Mouse (Mus musculus): Measurements from ENCODE around the gene Filip1l. TPM values are rescaled to one million over a fixed set of nuclear protein-coding genes. Genes with fewer than 3 reads are reported as not detected.

Gene Filip1l
- polyA plus RNA-seq, 1 experiment from 2014 or later, result 38.2 TPM

DNA sequence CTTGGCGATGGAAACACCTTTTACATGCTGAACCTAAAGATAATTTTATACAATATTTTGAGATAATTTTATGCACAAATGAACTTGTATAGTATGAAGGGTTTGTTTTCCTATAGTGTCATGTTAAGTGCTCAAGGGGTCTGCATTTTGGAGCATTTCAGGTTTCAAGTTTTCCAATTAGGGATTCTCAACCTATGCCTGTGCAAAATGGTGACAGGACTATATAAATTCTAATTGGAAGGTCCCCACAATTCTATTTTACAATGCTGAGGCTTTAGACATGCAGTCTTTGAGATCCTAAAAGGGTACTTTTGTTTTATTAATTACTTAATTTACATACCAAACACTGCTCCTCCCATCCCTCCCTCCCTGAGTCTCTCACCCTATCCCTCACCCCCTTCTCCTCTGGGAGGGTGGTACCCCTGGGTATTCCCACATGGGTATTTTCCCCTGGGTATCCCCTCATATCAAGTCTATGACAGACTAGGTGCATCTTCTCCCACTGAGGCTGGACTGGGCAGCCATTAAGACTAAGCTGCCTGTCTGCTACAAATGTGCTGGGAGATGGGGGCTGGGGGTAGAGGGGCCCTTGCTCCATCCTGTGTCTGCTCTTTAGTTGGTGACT is 223.0 kb downstream of the Filip1l start:
- H3K4me1 ChIP-seq (replicated peaks; ENCODE audit: control insufficient read depth, insufficient read depth, low read length), result no peaks in the 10 kb centered on the region
- no peak overlapping the region for H3K27ac ChIP-seq (ENCODE audit: low read depth)
- DNase-seq (ENCODE audit: low spot score) (no peak), ATAC-seq (replicated peaks; ENCODE audit: low FRiP score, low TSS enrichment, low read depth) (no peak)
- WGBS, result 91% methylated on average over 1 of the region's 1 CpGs
- no peak overlapping the region for H3K9ac ChIP-seq (ENCODE audit: low read length)
- no peaks in the 10 kb centered on the region for H3K9me3 ChIP-seq (ENCODE audit: control insufficient read depth, low read length)
- no peak overlapping the region for H3K4me3 ChIP-seq (ENCODE audit: low read depth, low read length)
- H3K27me3 ChIP-seq (replicated peaks; ENCODE audit: control insufficient read depth, insufficient read depth, low read length), result no peaks in the 10 kb centered on the region
- no peak overlapping the region for H3K4me2 ChIP-seq (ENCODE audit: low read length)
- H3K36me3 ChIP-seq (ENCODE audit: control insufficient read depth, insufficient read depth, low read length), result peaks cover 32% of the 10 kb centered on the region

- 82% methylated on average over 1 of the region's 1 CpGs for WGBS
- DNase-seq (ENCODE audit: low spot score) (no peak), ATAC-seq (replicated peaks; ENCODE audit: low FRiP score, low TSS enrichment, low read depth) (no peak)
- peaks cover 16% of the 10 kb centered on the region for H3K36me3 ChIP-seq (ENCODE audit: control insufficient read depth, insufficient read depth, low read length)
- H3K4me3 ChIP-seq (ENCODE audit: low read depth, low read length), result no peak overlapping the region
- H3K27me3 ChIP-seq (replicated peaks; ENCODE audit: control insufficient read depth, insufficient read depth, low read length), result no peaks in the 10 kb centered on the region
- no peaks in the 10 kb centered on the region for H3K9me3 ChIP-seq (ENCODE audit: control insufficient read depth, low read length)
- no peaks in the 10 kb centered on the region for H3K4me1 ChIP-seq (replicated peaks; ENCODE audit: control insufficient read depth, insufficient read depth, low read length)
- no peak overlapping the region for H3K4me2 ChIP-seq (ENCODE audit: low read length)
- H3K9ac ChIP-seq (ENCODE audit: low read length), result no peak overlapping the region
- no peak overlapping the region for H3K27ac ChIP-seq (ENCODE audit: low read depth)
Observed at GRCm38 (mm10) chr16:57577519-57577918, 224.6 kb downstream of the Filip1l start.

GRCm38 (mm10) chr16:57580041-57580440 is 227.1 kb downstream of the Filip1l start:
- DNase-seq (ENCODE audit: low spot score), result no peak
- Histone ChIP-seq H3K4me1 (replicated peaks; ENCODE audit: control insufficient read depth, insufficient read depth, low read length) (no peaks in the 10 kb centered on the region), H3K36me3 (ENCODE audit: control insufficient read depth, insufficient read depth, low read length) (peaks cover 6% of the 10 kb centered on the region; the same call in 1 of the 2 replicates), H3K4me3 (ENCODE audit: low read depth, low read length) (no peak overlapping the region), H3K27ac (ENCODE audit: low read depth) (no peak overlapping the region), H3K4me2 (ENCODE audit: low read length) (no peak overlapping the region), H3K27me3 (replicated peaks; ENCODE audit: control insufficient read depth, insufficient read depth, low read length) (no peaks in the 10 kb centered on the region), H3K9me3 (ENCODE audit: control insufficient read depth, low read length) (no peaks in the 10 kb centered on the region), H3K9ac (ENCODE audit: low read length) (no peak overlapping the region)
- 66% methylated on average over 7 of the region's 7 CpGs for WGBS
- ATAC-seq (replicated peaks; ENCODE audit: low FRiP score, low TSS enrichment, low read depth), result no peak

DNA sequence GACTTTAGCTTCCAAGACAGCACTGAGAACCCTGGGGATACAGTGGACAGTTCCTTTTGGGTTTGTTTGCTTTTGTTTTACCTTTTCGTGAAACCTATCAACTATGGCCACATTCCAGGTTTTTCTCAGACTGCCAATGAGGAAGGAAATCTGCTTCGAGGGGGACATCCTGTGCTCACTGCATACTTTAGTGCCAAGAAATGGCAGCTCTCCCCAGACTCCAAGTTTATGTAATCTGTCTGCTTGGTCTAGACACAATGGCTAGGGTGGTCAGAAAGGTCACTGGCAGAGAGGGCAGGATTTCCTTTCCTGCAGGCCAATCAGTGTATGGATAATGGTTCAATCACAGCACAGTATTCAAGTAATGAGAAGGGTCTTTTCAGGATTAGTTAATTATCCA is 229.1 kb downstream of the Filip1l start:
- no peak overlapping the region for H3K4me3 ChIP-seq (ENCODE audit: low read depth, low read length)
- H3K9me3 ChIP-seq (ENCODE audit: control insufficient read depth, low read length), result no peaks in the 10 kb centered on the region
- H3K27ac ChIP-seq (ENCODE audit: low read depth), result no peak overlapping the region
- no peak overlapping the region for H3K4me2 ChIP-seq (ENCODE audit: low read length)
- no peak overlapping the region for H3K9ac ChIP-seq (ENCODE audit: low read length)
- no peaks in the 10 kb centered on the region for H3K4me1 ChIP-seq (replicated peaks; ENCODE audit: control insufficient read depth, insufficient read depth, low read length)
- H3K27me3 ChIP-seq (replicated peaks; ENCODE audit: control insufficient read depth, insufficient read depth, low read length), result no peaks in the 10 kb centered on the region
- 74% methylated on average over 2 of the region's 2 CpGs for WGBS
- DNase-seq (ENCODE audit: low spot score), result no peak
- no peaks in the 10 kb centered on the region; the same call in 1 of the 2 replicates for H3K36me3 ChIP-seq (ENCODE audit: control insufficient read depth, insufficient read depth, low read length)
- ATAC-seq (replicated peaks; ENCODE audit: low FRiP score, low TSS enrichment, low read depth), result no peak

- H3K4me2 ChIP-seq (ENCODE audit: low read length), result no peak overlapping the region
- H3K9ac ChIP-seq (ENCODE audit: low read length), result no peak overlapping the region
- no peak overlapping the region for H3K27ac ChIP-seq (ENCODE audit: low read depth)
- H3K4me3 ChIP-seq (ENCODE audit: low read depth, low read length), result no peak overlapping the region
- no peaks in the 10 kb centered on the region for H3K9me3 ChIP-seq (ENCODE audit: control insufficient read depth, low read length)
- no peaks in the 10 kb centered on the region for H3K27me3 ChIP-seq (replicated peaks; ENCODE audit: control insufficient read depth, insufficient read depth, low read length)
- H3K4me1 ChIP-seq (replicated peaks; ENCODE audit: control insufficient read depth, insufficient read depth, low read length), result no peaks in the 10 kb centered on the region
- 44% methylated on average over 3 of the region's 3 CpGs for WGBS
- H3K36me3 ChIP-seq (ENCODE audit: control insufficient read depth, insufficient read depth, low read length), result no peaks in the 10 kb centered on the region
- no peak for DNase-seq (ENCODE audit: low spot score)
- ATAC-seq (replicated peaks; ENCODE audit: low FRiP score, low TSS enrichment, low read depth), result no peak
Observed at GRCm38 (mm10) chr16:57585201-57585600, 232.3 kb downstream of the Filip1l start.

DNA sequence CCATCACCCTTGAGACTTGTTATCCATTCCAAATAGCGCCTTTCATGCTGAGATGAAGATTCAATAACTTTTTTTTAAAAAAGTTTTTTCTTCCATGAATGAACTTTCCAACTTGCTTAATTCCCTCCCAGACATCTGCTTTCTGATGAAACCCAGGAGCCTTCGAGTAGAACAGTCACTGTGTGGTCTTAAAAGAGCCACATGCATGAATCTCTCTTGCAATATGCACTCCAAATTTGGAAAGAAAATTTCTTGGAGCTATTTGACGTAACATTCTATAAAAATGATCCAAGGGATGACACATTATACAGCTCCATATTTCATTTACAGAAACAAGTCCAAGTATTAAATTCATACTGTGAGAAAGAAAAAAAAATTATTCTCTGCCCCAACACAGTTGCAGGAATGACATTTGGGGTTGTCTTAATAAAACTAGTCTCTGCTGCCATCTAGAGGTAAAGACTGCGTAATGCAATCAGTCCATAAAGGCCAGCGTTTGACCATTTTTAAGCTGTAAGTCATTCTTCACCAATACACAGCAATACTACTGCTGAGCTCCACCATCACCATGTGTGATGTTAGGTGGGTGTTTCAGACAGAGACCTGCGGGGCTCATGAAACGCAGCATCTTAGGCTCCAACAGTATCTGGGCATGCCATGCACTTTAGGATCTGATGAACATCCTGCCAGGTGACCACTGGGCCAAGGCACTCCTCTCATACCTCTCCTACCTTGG is 240.7 kb downstream of the Filip1l start:
- DNase-seq (ENCODE audit: low spot score), result peak; percentile 58
- peaks cover 4% of the 10 kb centered on the region; the same call in 1 of the 2 replicates for H3K4me1 ChIP-seq (replicated peaks; ENCODE audit: control insufficient read depth, insufficient read depth, low read length)
- H3K4me2 ChIP-seq (ENCODE audit: low read length), result no peak overlapping the region
- H3K4me3 ChIP-seq (ENCODE audit: low read depth, low read length), result no peak overlapping the region
- H3K27ac ChIP-seq (ENCODE audit: low read depth), result no peak overlapping the region
- H3K36me3 ChIP-seq (ENCODE audit: control insufficient read depth, insufficient read depth, low read length), result no peaks in the 10 kb centered on the region
- H3K9me3 ChIP-seq (ENCODE audit: control insufficient read depth, low read length), result no peaks in the 10 kb centered on the region
- WGBS, result 35% methylated on average over 7 of the region's 7 CpGs
- H3K27me3 ChIP-seq (replicated peaks; ENCODE audit: control insufficient read depth, insufficient read depth, low read length), result no peaks in the 10 kb centered on the region
- peak; percentile 70; the same call in 1 of the 2 replicates for ATAC-seq (replicated peaks; ENCODE audit: low FRiP score, low TSS enrichment, low read depth)
- no peak overlapping the region for H3K9ac ChIP-seq (ENCODE audit: low read length)

DNA sequence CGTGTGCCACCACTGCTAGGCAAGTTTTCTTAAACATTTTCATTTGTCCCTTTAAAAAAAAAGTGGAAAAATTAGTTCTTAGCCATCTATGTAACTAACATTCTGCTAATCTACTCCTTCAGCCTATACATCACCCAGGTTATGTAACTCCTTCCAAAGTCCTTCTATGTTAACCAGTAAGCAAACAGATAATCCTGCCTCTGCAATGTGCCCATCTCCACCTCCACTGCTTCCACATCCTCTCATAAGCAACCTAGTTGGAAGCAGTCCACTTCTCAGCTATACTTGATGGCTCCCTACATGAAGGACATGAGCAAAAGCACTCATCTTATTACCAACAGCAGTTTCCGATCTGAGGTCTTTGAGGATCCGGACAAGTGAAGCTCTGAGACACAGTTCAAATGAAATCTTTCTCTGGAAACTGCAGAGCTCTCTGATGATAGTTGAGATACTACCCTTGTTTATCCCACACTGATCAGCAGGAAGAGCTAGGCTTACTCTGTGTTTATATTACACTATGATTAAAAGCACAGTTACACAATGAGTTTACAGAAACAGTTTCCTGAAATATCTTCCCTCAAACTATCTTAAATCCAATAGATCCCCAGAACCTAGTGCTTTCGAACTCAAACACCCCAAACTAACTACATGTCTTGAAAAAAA is 244.5 kb downstream of the Filip1l start:
- H3K27me3 ChIP-seq (replicated peaks; ENCODE audit: control insufficient read depth, insufficient read depth, low read length), result no peaks in the 10 kb centered on the region
- H3K4me3 ChIP-seq (ENCODE audit: low read depth, low read length), result no peak overlapping the region
- no peak for DNase-seq (ENCODE audit: low spot score)
- no peak for ATAC-seq (replicated peaks; ENCODE audit: low FRiP score, low TSS enrichment, low read depth)
- no peak overlapping the region for H3K27ac ChIP-seq (ENCODE audit: low read depth)
- H3K36me3 ChIP-seq (ENCODE audit: control insufficient read depth, insufficient read depth, low read length), result no peaks in the 10 kb centered on the region
- WGBS, result 63% methylated on average over 4 of the region's 4 CpGs
- H3K4me1 ChIP-seq (replicated peaks; ENCODE audit: control insufficient read depth, insufficient read depth, low read length), result peaks cover 4% of the 10 kb centered on the region; the same call in 1 of the 2 replicates
- H3K4me2 ChIP-seq (ENCODE audit: low read length), result no peak overlapping the region
- no peak overlapping the region for H3K9ac ChIP-seq (ENCODE audit: low read length)
- H3K9me3 ChIP-seq (ENCODE audit: control insufficient read depth, low read length), result no peaks in the 10 kb centered on the region

- no peak for ATAC-seq (replicated peaks; ENCODE audit: low FRiP score, low TSS enrichment, low read depth)
- Histone ChIP-seq H3K9me3 (ENCODE audit: control insufficient read depth, low read length) (no peaks in the 10 kb centered on the region), H3K4me2 (ENCODE audit: low read length) (no peak overlapping the region), H3K4me3 (ENCODE audit: low read depth, low read length) (no peak overlapping the region), H3K36me3 (ENCODE audit: control insufficient read depth, insufficient read depth, low read length) (no peaks in the 10 kb centered on the region), H3K9ac (ENCODE audit: low read length) (no peak overlapping the region), H3K27ac (ENCODE audit: low read depth) (no peak overlapping the region), H3K4me1 (replicated peaks; ENCODE audit: control insufficient read depth, insufficient read depth, low read length) (peaks cover 4% of the 10 kb centered on the region; the same call in 1 of the 2 replicates), H3K27me3 (replicated peaks; ENCODE audit: control insufficient read depth, insufficient read depth, low read length) (no peaks in the 10 kb centered on the region)
- DNase-seq (ENCODE audit: low spot score), result no peak
Observed at GRCm38 (mm10) chr16:57601031-57601430, 248.1 kb downstream of the Filip1l start.
